Mouse (Mus musculus): ENCODE results near the gene Mepe.

Gene Mepe

DNA sequence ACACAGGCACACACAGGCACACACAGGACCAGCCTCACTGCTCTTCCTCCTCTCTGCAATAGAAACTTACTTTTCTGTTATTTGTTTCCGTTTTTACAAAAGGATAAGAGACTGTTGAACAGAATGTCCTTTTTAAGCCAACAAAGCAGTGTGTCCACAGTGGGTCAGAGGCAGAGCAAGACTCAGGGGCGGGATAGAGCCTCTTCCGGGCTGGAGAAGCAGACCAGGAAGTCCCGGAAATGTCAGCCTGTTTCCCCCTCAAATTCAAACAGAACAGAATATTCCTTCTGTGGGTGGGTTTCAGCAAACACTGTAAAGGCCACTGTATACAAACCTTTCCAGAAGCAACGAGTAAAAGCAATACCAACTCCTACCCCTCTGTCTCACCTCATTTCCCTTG lies 26.7 kb downstream of the Mepe start:
- DNase-seq (ENCODE audit: low spot score), result no peak

DNA sequence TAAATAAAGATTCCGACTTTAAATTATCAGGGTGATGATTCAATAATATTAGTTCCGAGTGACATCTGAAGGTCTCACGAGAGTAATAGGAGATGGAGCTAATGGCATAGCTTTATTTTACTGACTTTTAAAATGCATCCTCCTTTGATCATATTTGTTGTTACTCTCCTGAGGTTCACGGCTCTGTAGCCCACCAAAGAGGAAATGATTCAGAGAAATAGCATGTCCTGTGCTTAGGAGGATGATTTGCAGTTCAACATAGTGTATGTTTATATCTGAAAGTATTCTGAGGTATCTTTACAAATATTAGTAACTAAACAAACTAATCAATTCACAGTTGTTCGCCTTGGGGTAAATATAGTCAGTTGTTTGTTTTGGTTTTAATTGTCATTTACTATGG lies 32.4 kb downstream of the Mepe start:
- DNase-seq (ENCODE audit: low spot score), result no peak

DNA sequence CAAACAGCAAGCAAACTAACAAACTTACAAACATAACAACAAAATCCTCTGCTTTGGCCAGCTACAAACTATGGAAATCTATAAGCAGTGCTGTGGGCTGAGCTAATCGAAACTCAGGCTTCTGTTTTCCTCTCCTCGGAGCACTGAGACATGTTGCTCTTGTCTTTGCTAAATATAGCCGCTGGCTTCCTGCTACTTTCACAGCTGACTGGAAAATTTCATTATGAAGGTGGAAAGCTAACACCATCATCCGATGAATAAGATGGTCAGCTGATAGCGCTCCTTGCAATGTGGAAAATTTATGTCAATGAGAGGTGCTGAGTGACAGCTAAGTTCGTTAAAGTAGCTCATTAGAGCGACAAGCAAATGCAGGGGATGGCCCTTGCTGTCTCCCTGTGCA lies 33.5 kb downstream of the Mepe start:
- no peak for DNase-seq (ENCODE audit: low spot score)

DNA sequence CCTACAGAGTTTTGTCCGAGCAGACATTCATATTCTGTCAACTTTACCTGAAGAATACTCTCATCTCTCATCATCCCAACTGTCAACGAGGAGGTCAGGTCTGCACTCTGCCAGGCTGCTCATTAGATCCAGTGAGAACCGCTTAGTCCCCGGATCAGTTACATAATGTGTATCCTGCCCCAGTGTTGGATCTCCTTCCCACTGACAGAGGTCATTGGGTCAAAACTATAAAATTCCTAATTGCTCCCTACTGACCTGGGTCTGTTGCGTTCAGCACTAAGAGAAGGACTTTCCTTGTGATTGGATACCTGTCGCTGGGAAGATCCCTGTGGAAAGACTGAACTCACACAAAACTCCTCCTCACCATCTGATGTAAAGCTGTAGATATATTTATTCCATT lies 34.1 kb downstream of the Mepe start:
- no peak for DNase-seq (ENCODE audit: low spot score)

DNA sequence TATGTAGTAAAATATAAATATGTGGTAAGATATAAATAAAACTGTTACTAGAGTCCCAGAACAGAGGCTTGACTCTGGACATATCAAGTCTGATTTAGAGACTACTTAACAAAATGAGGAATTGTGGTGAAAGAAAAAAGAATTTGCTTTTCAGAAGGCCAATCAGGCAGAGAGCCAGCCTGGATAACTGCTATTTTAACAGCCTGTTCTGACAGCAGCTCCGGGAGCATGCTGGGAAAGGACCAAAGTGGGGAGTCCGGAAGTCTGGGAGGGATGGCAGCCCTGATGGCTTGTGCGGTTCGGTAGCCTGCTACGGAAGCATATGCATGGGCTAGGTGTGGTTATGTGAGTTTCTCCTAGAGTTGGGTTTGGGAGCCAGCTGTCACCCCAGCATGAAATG lies 45.5 kb downstream of the Mepe start:
- DNase-seq (ENCODE audit: low spot score), result no peak

DNA sequence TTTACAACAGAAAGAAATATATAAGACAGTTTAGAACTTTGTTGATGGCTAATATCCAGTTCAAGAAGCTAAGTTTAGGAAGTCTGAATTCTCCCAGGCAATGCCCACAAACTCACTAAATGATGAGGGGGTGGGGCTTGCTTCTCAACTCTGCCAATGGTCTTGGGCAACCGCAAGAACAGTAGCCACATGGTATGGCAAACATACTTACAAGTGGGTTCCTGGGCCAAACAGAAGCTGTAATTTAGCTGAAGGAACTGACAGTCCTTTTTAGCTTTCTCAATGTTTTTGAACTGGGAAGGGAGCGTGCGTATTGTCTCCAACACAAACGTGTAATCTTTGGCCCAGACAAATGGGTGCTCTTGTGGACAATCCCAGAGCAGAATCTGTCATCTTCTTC lies 46.2 kb downstream of the Mepe start:
- DNase-seq (ENCODE audit: low spot score), result no peak

DNA sequence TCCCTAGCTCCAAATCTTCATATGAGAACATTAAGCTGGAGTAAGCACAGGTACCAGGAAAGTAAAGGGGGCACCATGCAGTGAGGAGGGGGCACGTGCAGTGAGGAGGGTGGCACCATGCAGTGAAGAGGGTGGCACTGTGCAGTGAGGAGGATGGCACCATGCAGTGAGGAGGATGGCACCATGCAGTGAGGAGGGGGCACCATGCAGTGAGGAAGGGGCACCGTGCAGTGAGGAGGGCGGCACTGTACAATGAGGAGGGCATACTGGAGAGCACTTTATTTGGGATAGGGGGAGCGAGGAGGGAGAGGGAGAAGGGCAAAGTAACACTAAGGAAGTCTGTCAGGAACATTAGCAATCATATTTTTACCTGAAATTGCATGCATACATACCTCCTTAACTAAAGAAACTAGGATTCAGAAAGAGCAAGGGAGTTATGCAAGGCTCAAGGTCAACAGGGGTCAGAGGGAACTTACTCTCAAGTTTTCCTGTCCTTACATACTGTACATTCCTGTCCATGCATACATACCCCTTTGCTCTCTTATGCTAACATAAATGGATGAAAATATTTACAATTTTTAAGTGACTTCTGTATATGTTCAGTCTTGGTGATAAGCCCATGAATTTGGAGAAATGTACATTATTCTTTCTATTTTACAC lies 48.6 kb downstream of the Mepe start:
- DNase-seq (ENCODE audit: low spot score), result no peak

DNA sequence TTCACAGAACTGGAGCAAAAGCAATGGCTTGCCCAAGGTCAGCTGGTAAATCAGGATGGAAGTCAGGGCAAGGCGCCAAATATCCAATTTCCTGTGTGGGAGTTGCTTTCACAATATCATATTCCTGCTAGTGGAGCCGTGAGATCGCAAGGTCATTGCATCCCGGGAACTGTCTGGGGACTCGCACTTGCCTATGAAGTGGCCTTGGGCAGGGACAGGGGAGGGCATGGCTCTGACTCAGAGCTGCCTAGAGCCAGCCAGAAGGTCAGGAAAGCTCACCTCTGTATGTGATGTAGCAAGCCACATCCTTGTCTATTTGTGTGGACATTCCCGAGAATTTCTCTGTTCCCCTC lies 49.2 kb downstream of the Mepe start:
- DNase-seq (ENCODE audit: low spot score), result no peak

DNA sequence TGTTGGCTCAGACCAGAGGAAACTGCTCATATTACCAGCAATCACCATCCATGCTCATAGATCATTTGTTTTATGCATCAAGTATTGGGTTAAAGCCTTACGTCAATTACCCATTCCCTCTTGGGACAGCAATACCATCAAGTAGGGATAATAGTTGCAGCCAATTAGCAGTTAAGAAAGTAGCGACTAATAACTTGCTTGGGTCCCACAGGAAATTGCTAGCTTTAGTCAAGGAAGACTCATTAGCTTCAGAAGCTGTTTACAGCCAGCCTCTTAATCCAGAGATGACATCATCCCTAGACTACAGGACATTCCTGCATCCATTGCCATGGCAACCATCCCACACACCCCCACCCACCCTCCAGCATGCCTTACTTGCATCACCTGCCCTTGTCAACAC lies 50.0 kb downstream of the Mepe start:
- DNase-seq (ENCODE audit: low spot score), result no peak

DNA sequence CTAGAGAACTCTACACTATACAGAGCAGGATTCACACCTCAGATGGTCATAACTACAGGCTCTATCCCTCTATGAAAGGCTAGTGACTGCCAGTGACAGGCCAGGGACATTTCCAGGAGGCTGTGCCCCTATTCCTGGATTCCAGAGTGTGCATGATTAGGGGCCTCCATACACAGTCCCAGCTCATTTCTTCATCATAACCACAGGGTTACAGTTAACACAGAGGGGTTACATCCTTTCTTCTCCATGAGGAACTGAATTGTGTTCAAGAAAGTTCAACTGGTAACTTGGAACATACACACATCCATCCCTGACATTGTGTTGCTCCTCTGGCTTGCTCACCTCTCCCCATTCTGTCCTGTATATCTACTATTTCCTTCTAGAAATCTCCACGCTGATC lies 51.8 kb downstream of the Mepe start:
- DNase-seq (ENCODE audit: low spot score), result no peak

DNA sequence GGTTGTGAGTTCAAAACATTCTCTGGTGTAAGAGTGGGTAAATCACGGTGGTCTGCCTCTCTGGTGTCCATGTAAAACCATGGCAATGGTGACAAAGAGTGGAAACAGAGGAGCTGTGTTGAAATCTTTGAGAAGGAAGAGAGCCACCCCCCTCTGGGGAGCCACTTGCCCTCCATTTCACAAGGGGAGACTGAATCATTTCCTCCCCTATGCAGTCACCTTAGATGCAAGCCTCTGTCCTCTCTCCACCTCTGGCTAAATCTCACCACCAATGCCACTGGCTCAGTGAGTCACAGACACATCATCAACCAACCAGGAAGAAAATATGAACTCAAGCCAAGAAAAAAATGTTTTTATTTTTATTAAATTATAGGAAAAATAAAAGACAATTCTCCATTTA lies 55.4 kb downstream of the Mepe start:
- no peak for DNase-seq (ENCODE audit: low spot score)

DNA sequence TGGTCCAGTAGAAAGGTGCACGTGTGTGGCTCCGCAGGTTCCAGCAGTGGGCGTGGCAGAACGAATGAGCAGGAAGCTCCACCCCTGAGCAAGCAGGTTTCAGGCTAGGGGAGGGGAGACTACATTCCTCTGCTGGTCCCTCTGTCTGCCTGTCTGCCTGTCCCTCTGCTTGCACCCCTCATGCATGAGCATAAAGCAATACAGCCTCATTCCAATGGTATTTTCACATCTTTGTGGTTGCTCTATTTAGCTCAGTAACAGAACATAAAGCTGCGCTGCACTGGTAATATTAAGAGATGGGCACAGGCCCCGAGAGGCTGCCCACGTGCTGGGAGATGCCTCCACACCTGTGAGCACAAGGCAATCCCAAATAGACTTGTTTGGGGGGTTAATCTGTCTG lies 56.5 kb downstream of the Mepe start:
- no peak for DNase-seq (ENCODE audit: low spot score)

DNA sequence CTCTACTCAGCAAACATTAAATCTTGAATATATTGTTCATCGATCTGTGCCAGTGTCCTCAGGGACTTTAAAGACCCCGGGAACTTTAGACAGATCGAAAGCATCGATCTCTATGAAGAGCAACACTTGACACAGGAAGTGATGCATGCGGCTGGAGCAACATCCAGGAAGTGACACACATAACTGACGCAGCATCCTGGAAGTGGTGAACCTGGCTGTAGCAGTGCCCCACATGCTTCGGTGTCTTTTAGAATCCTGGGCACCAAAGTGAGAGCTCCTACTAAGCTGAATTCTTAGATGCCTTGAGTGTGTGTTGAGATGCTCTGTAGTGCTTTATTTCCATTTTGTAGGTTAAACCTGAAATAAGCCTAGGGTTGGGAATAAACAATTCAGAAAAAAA lies 59.4 kb downstream of the Mepe start:
- no peak for DNase-seq (ENCODE audit: low spot score)

DNA sequence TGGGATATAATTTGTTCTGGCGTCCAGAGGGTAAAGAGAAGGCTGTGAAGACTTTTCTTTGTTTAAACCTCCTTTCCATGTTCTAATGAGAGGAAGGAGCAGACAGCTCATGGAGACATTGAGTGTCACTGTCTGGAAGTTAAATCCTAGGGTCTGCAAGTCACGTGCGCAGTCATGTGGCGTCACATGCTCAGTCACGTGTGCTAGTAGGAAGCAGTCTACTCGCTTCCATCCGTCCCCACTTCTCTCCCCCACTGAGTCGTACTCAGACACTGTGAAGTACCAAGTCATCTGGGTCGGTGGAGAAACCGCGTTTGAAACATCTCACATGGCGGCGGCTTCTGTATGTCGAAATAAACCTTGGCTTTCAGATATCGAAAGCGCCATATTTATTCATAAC lies 60.4 kb downstream of the Mepe start:
- no peak for DNase-seq (ENCODE audit: low spot score)

DNA sequence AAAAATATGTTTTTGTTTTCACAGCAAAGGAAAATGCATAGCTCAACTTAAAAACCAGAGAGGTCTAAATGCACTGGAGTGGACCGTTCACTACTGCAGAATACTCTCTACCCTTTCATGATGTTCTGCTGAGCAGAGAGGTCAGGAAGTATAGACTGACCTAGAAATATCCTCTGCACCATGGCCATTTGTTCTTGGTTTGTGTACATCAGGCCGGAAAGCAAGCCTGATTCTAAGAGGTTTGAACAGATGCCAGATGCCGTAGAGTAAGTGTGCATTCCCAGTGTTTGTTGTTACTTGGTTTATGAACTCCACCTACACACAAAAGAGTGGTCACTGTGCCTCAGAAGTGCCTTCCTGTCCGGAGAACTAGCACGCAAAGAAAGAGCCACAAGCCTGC lies 61.8 kb downstream of the Mepe start:
- DNase-seq (ENCODE audit: low spot score), result no peak

All from layer of hippocampus, adult 9-10 months (tissue).